Mouse (Mus musculus): ENCODE data around the gene 4833427G06Rik. TPM values are rescaled to one million over a fixed set of nuclear protein-coding genes. Genes with fewer than 3 reads are reported as not detected.

4833427G06Rik gene
- polyA plus RNA-seq, 1 experiment from 2014 or later = not detected

GRCm38 (mm10) chr9:51081614-51082013 is 20.3 kb downstream of the 4833427G06Rik start:
- DNase-seq = no peak
- no peak for ATAC-seq (ENCODE audit: low FRiP score, low TSS enrichment)
- Histone ChIP-seq H3K4me3 (replicated peaks; ENCODE audit: low read depth, low read length) (no peak overlapping the region), H3K27ac (replicated peaks; ENCODE audit: low read depth, low read length) (no peak overlapping the region), H3K9me3 (ENCODE audit: control insufficient read depth, low read length) (no peaks in the 10 kb centered on the region), H3K9ac (replicated peaks; ENCODE audit: low read length) (no peak overlapping the region), H3K36me3 (ENCODE audit: control insufficient read depth, insufficient read depth, low read length) (no peaks in the 10 kb centered on the region), H3K4me1 (ENCODE audit: control insufficient read depth, insufficient read depth, low read length) (peaks cover 4% of the 10 kb centered on the region; the same call in 1 of the 2 replicates), H3K27me3 (ENCODE audit: control insufficient read depth, insufficient read depth, low read length) (no peaks in the 10 kb centered on the region; the same call in 1 of the 2 replicates), H3K4me2 (ENCODE audit: low read length) (no peak overlapping the region)
- WGBS = 84% methylated on average over 5 of the region's 5 CpGs

GRCm38 (mm10) chr9:51076979-51077315 is 24.9 kb downstream of the 4833427G06Rik start, which contains the start of gene Layn:
TSS of gene Layn (minus strand) at chr9:51077094.
- H3K27ac ChIP-seq (replicated peaks; ENCODE audit: low read depth, low read length) = no peak within 1 kb of the TSS
- peaks cover 13% of the 10 kb centered on the region for H3K4me1 ChIP-seq (ENCODE audit: control insufficient read depth, insufficient read depth, low read length)
- peak within 1 kb of the TSS; percentile 31 for H3K9ac ChIP-seq (replicated peaks; ENCODE audit: low read length)
- H3K4me2 ChIP-seq (ENCODE audit: low read length) = peak within 1 kb of the TSS; percentile 64
- peak within 1 kb of the TSS; percentile 30 for H3K4me3 ChIP-seq (replicated peaks; ENCODE audit: low read depth, low read length)
- WGBS = under 1% methylated on average over 14 of the region's 14 CpGs
- H3K27me3 ChIP-seq (ENCODE audit: control insufficient read depth, insufficient read depth, low read length) = no peaks in the 10 kb centered on the region; the same call in 1 of the 2 replicates
- H3K9me3 ChIP-seq (ENCODE audit: control insufficient read depth, low read length) = no peaks in the 10 kb centered on the region
- DNase-seq (peak; percentile 74), ATAC-seq (ENCODE audit: low FRiP score, low TSS enrichment) (peak; percentile 73; the same call in 1 of the 2 replicates)
- H3K36me3 ChIP-seq (ENCODE audit: control insufficient read depth, insufficient read depth, low read length) = no peaks in the 10 kb centered on the region

GRCm38 (mm10) chr9:51076300-51076978 is 25.4 kb downstream of the 4833427G06Rik start:
- peak overlapping the region; percentile 31 for H3K9ac ChIP-seq (replicated peaks; ENCODE audit: low read length)
- H3K4me3 ChIP-seq (replicated peaks; ENCODE audit: low read depth, low read length) = peak overlapping the region; percentile 30
- ATAC-seq (ENCODE audit: low FRiP score, low TSS enrichment) (peak; percentile 14; the same call in 1 of the 2 replicates), DNase-seq (peak; percentile 23)
- H3K27me3 ChIP-seq (ENCODE audit: control insufficient read depth, insufficient read depth, low read length) = no peaks in the 10 kb centered on the region; the same call in 1 of the 2 replicates
- H3K36me3 ChIP-seq (ENCODE audit: control insufficient read depth, insufficient read depth, low read length) = no peaks in the 10 kb centered on the region
- peak overlapping the region; percentile 64 for H3K4me2 ChIP-seq (ENCODE audit: low read length)
- peaks cover 13% of the 10 kb centered on the region for H3K4me1 ChIP-seq (ENCODE audit: control insufficient read depth, insufficient read depth, low read length)
- no peaks in the 10 kb centered on the region for H3K9me3 ChIP-seq (ENCODE audit: control insufficient read depth, low read length)
- WGBS = under 1% methylated on average over 17 of the region's 17 CpGs
- no peak overlapping the region for H3K27ac ChIP-seq (replicated peaks; ENCODE audit: low read depth, low read length)

- Histone ChIP-seq H3K27ac (replicated peaks; ENCODE audit: low read depth, low read length) (no peak overlapping the region), H3K36me3 (ENCODE audit: control insufficient read depth, insufficient read depth, low read length) (no peaks in the 10 kb centered on the region), H3K4me1 (ENCODE audit: control insufficient read depth, insufficient read depth, low read length) (peaks cover 13% of the 10 kb centered on the region), H3K27me3 (ENCODE audit: control insufficient read depth, insufficient read depth, low read length) (no peaks in the 10 kb centered on the region; the same call in 1 of the 2 replicates), H3K9me3 (ENCODE audit: control insufficient read depth, low read length) (no peaks in the 10 kb centered on the region), H3K4me2 (ENCODE audit: low read length) (peak overlapping the region; percentile 64), H3K9ac (replicated peaks; ENCODE audit: low read length) (no peak overlapping the region), H3K4me3 (replicated peaks; ENCODE audit: low read depth, low read length) (no peak overlapping the region)
- whole genome bisulfite sequencing = 32% methylated on average over 3 of the region's 3 CpGs
- DNase-seq (peak; percentile 18), ATAC-seq (ENCODE audit: low FRiP score, low TSS enrichment) (no peak)
These were observed 26.1 kb downstream of the 4833427G06Rik start for GRCm38 (mm10) chr9:51075780-51076179.

DNA sequence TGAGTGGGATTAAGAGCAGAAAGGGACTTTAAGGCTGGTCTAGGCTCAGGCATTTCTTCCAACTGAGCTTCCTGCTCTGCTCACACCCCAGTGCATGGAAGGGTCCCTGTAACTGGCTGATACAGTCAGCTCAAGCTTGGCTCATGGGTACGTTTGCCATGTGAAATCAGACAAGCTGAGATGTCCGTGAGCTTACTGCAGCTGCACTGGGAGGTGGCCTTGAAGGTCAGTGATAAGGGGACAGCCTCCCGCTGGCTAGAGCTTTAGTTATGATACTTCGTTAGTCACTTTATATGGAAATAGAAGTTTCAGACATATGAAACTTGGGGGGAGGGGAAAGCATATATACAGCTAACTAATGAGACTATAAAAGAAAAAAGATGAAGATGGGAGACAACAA is 31.1 kb downstream of the 4833427G06Rik start:
- H3K4me2 ChIP-seq (ENCODE audit: low read length) = no peak overlapping the region
- H3K9ac ChIP-seq (replicated peaks; ENCODE audit: low read length) = no peak overlapping the region
- H3K4me3 ChIP-seq (replicated peaks; ENCODE audit: low read depth, low read length) = no peak overlapping the region
- H3K27ac ChIP-seq (replicated peaks; ENCODE audit: low read depth, low read length) = no peak overlapping the region
- 84% methylated on average over 4 of the region's 4 CpGs for WGBS
- H3K27me3 ChIP-seq (ENCODE audit: control insufficient read depth, insufficient read depth, low read length) = no peaks in the 10 kb centered on the region
- no peaks in the 10 kb centered on the region for H3K36me3 ChIP-seq (ENCODE audit: control insufficient read depth, insufficient read depth, low read length)
- H3K9me3 ChIP-seq (ENCODE audit: control insufficient read depth, low read length) = no peaks in the 10 kb centered on the region
- peaks cover 2% of the 10 kb centered on the region; the same call in 1 of the 2 replicates for H3K4me1 ChIP-seq (ENCODE audit: control insufficient read depth, insufficient read depth, low read length)
- ATAC-seq (ENCODE audit: low FRiP score, low TSS enrichment) (no peak), DNase-seq (no peak)

GRCm38 (mm10) chr9:51068202-51068601 is 33.7 kb downstream of the 4833427G06Rik start:
- 71% methylated on average over 3 of the region's 3 CpGs for WGBS
- no peak for ATAC-seq (ENCODE audit: low FRiP score, low TSS enrichment)
- H3K36me3 ChIP-seq (ENCODE audit: control insufficient read depth, insufficient read depth, low read length) = no peaks in the 10 kb centered on the region
- no peak overlapping the region for H3K4me2 ChIP-seq (ENCODE audit: low read length)
- H3K9ac ChIP-seq (replicated peaks; ENCODE audit: low read length) = no peak overlapping the region
- H3K27ac ChIP-seq (replicated peaks; ENCODE audit: low read depth, low read length) = no peak overlapping the region
- H3K4me3 ChIP-seq (replicated peaks; ENCODE audit: low read depth, low read length) = no peak overlapping the region
- no peaks in the 10 kb centered on the region for H3K9me3 ChIP-seq (ENCODE audit: control insufficient read depth, low read length)
- no peaks in the 10 kb centered on the region for H3K4me1 ChIP-seq (ENCODE audit: control insufficient read depth, insufficient read depth, low read length)
- no peak for DNase-seq
- no peaks in the 10 kb centered on the region for H3K27me3 ChIP-seq (ENCODE audit: control insufficient read depth, insufficient read depth, low read length)

DNA sequence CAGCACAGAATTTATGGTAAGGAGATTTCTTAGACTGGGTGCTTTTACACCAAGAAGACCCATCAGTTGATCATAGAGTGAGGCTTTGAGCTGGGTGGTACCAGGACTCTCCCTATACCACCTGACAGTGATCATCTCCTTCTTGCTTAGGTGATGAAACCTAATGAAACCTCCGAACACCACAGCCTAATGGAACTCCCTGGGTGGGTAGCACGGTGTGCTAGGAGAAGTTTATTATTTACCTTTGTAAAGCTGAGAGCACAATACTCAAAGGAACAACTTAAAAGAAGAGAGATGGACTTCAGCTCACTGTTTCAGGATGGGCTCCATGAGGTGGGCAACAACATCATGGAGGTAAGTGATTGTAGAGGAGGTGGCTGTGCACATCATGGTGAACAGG is 41.3 kb downstream of the 4833427G06Rik start, which contains the start of gene Btg4:
Gene Btg4, plus strand, starts transcription at position 301 of the 400 bp plus-strand sequence.
- WGBS = 86% methylated on average over 2 of the region's 2 CpGs
- no peak within 1 kb of the TSS for H3K4me3 ChIP-seq (replicated peaks; ENCODE audit: low read depth, low read length)
- H3K4me2 ChIP-seq (ENCODE audit: low read length) = no peak within 1 kb of the TSS
- H3K9me3 ChIP-seq (ENCODE audit: control insufficient read depth, low read length) = no peaks in the 10 kb centered on the region
- no peak within 1 kb of the TSS for H3K9ac ChIP-seq (replicated peaks; ENCODE audit: low read length)
- ATAC-seq (ENCODE audit: low FRiP score, low TSS enrichment) = no peak
- no peaks in the 10 kb centered on the region for H3K4me1 ChIP-seq (ENCODE audit: control insufficient read depth, insufficient read depth, low read length)
- no peaks in the 10 kb centered on the region for H3K36me3 ChIP-seq (ENCODE audit: control insufficient read depth, insufficient read depth, low read length)
- no peaks in the 10 kb centered on the region for H3K27me3 ChIP-seq (ENCODE audit: control insufficient read depth, insufficient read depth, low read length)
- H3K27ac ChIP-seq (replicated peaks; ENCODE audit: low read depth, low read length) = no peak within 1 kb of the TSS
- no peak for DNase-seq

DNA sequence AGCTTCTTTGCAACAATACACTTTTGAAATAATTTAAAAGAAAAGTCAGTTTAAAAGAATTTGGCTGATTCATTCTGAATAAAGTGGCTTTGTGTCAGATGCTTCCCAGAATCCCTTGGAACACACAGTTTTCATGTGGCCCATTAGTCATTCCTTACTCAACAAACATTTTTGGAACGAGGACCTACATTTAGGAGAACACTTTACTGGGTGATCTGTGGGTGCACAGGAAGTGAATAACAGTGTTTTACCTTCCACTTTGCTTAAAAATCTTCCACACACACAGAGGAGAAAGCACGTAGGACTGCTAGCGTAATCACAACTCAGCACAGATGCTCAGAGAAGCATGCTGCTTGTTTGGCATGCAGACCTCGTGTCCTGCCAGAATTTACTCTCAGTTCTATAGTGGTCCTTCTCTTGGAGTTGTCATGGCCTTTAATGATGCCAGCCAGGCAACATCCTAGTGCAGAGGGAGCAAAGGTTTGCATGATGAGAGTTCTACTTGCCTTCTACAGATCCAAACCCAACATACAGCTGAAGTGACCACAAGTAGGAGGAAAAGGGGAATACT is 42.8 kb downstream of the 4833427G06Rik start:
- 80% methylated on average over 4 of the region's 4 CpGs for WGBS
- H3K4me2 ChIP-seq (ENCODE audit: low read length) = no peak overlapping the region
- no peak for ATAC-seq (ENCODE audit: low FRiP score, low TSS enrichment)
- H3K27ac ChIP-seq (replicated peaks; ENCODE audit: low read depth, low read length) = no peak overlapping the region
- no peaks in the 10 kb centered on the region for H3K4me1 ChIP-seq (ENCODE audit: control insufficient read depth, insufficient read depth, low read length)
- DNase-seq = no peak
- H3K4me3 ChIP-seq (replicated peaks; ENCODE audit: low read depth, low read length) = no peak overlapping the region
- no peaks in the 10 kb centered on the region for H3K36me3 ChIP-seq (ENCODE audit: control insufficient read depth, insufficient read depth, low read length)
- no peaks in the 10 kb centered on the region for H3K27me3 ChIP-seq (ENCODE audit: control insufficient read depth, insufficient read depth, low read length)
- H3K9ac ChIP-seq (replicated peaks; ENCODE audit: low read length) = no peak overlapping the region
- no peaks in the 10 kb centered on the region for H3K9me3 ChIP-seq (ENCODE audit: control insufficient read depth, low read length)
